Mouse (Mus musculus) forebrain, postnatal 0 days (tissue): ENCODE measurements around the gene Fnip2. TPM values are rescaled to one million over a fixed set of nuclear protein-coding genes. Genes with fewer than 3 reads are reported as not detected.

Experiments
- ATAC-seq: fragments of 200-750 bp; cut with Nextera tagmentation; 2 replicates; pipeline ENCODE4 v1.8.0; 2017; ENCODE audit warnings: mild to moderate bottlenecking, moderate library complexity
- DNase-seq: peaks from one replicate; pipeline ENCODE4 v3.0.0-alpha.2; 2015
- H3K27ac ChIP-seq: fragments of 300-500 bp; sonication (generic); 2 replicates; pipeline ENCODE4 v1.5.1; 2014; ENCODE audit warnings: low read depth, mild to moderate bottlenecking, antibody characterized with exemption, low read length, moderate library complexity, mixed read lengths
- H3K27me3 ChIP-seq: fragments of 300-500 bp; sonication (generic); 2 replicates; pipeline ENCODE4 v1.6.1; 2014; ENCODE audit warnings: mild to moderate bottlenecking, low read length, mixed read lengths; ENCODE audit not compliant: insufficient read depth
- H3K36me3 ChIP-seq: fragments of 300-500 bp; sonication (generic); 2 replicates; pipeline ENCODE4 v1.6.1; 2014; ENCODE audit warnings: mild to moderate bottlenecking, moderate library complexity; ENCODE audit not compliant: insufficient read depth
- H3K4me1 ChIP-seq: fragments of 300-500 bp; sonication (generic); 2 replicates; pipeline ENCODE4 v1.6.1; 2014; ENCODE audit warnings: antibody characterized with exemption; ENCODE audit not compliant: insufficient read depth
- H3K4me2 ChIP-seq: fragments of 300-500 bp; sonication (generic); 2 replicates; pipeline ENCODE4 v1.6.1; 2014; ENCODE audit warnings: low read depth, mild to moderate bottlenecking, moderate library complexity
- H3K4me3 ChIP-seq: fragments of 300-500 bp; sonication (generic); 2 replicates; pipeline ENCODE4 v1.5.1; 2014; ENCODE audit warnings: low read depth, low read length, mixed read lengths
- H3K9ac ChIP-seq: fragments of 300-500 bp; sonication (generic); 2 replicates; pipeline ENCODE4 v1.6.1; 2014; ENCODE audit warnings: mild to moderate bottlenecking
- H3K9me3 ChIP-seq: fragments of 300-500 bp; sonication (generic); 2 replicates; pipeline ENCODE4 v1.6.1; 2016; ENCODE audit warnings: low read length
- CTCF ChIP-seq: sonication (generic); IDR thresholded peaks from 2 replicates; pipeline ENCODE4 v1.5.1; 2016; ENCODE audit warnings: antibody characterized with exemption, control low read depth, low read depth
- WGBS: fragments of 180-500 bp; shearing (Covaris S2); extraction: QIAGEN DNeasy Blood & Tissue Kit; methylation state at CpG from one replicate; pipeline ENCODE4 v1.1.7; 2014; 5-methylcytosine and 5-hydroxymethylcytosine counted together
- polyA plus RNA-seq: library from polyadenylated mRNA; unstranded; fragments of >200 nt; fragmentation: Nextera tagmentation; extraction: Ambion mirVana; gene quantifications from 2 replicates; pipeline ENCODE4 v1.2.1, GENCODE M21; 2015
- total RNA-seq: library from RNA; depleted of rRNA; stranded (reverse); fragments of >200 nt; gene quantifications from 2 replicates; pipeline ENCODE4 v1.2.3, GENCODE M21; 2014

Fnip2 gene
- total and polyA plus RNA-seq, 2 experiments from 2014 or later: 5.1 to 37.7 TPM

DNA sequence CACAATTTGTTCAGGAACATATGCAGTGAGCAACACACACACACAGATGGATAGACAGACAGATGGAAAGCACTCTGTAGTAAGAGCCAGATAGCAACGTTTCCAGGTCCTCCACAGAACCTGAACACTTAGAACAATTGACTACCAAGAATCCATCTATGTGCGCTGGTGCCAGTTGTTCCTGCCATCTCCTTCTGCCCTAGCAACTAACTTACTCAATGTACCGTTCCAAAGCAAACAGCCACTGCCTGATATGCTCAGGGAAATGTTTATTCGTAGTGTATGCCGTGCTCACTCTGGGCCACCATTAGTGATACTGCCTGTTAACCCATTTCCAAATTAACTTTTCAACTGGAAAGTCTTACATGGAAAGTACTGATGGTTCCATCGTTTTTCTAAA, 12.5 kb downstream of the Fnip2 start:
- Histone ChIP-seq H3K27ac (no peak overlapping the region), H3K4me2 (no peak overlapping the region), H3K4me1 (no peaks in the 10 kb centered on the region; the same call in 1 of the 2 replicates), H3K36me3 (no peaks in the 10 kb centered on the region), H3K4me3 (no peak overlapping the region), H3K27me3 (no peaks in the 10 kb centered on the region), H3K9me3 (no peaks in the 10 kb centered on the region), H3K9ac (no peak overlapping the region)
- DNase-seq (no peak), ATAC-seq (no peak)
- no peak for TF ChIP-seq CTCF
- 69% methylated on average over 6 of the region's 6 CpGs for WGBS

DNA sequence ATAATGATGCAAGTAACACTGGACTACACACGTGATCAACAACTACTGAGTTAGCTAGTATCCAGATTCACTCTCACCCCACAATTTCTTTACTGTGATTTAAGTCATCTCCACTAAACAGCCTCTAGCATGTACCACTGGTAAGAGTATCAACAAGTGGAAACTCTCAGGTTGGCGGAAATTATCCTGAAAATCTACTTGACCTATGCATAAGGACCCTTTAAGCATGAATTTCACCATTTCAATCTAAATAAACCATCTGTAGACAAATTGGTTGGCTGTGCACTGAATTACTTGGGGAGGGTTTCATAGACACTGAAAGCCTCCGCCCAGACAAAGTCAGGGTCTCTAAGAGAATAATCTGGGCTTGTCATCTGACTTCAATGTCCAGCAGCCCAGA, 13.8 kb downstream of the Fnip2 start:
- Histone ChIP-seq H3K4me2 (no peak overlapping the region), H3K9ac (no peak overlapping the region), H3K27ac (no peak overlapping the region), H3K4me1 (no peaks in the 10 kb centered on the region; the same call in 1 of the 2 replicates), H3K4me3 (no peak overlapping the region), H3K27me3 (no peaks in the 10 kb centered on the region), H3K9me3 (no peaks in the 10 kb centered on the region), H3K36me3 (no peaks in the 10 kb centered on the region)
- WGBS: 97% methylated on average over 3 of the region's 3 CpGs
- ATAC-seq (no peak), DNase-seq (no peak)
- TF ChIP-seq CTCF: no peak

DNA sequence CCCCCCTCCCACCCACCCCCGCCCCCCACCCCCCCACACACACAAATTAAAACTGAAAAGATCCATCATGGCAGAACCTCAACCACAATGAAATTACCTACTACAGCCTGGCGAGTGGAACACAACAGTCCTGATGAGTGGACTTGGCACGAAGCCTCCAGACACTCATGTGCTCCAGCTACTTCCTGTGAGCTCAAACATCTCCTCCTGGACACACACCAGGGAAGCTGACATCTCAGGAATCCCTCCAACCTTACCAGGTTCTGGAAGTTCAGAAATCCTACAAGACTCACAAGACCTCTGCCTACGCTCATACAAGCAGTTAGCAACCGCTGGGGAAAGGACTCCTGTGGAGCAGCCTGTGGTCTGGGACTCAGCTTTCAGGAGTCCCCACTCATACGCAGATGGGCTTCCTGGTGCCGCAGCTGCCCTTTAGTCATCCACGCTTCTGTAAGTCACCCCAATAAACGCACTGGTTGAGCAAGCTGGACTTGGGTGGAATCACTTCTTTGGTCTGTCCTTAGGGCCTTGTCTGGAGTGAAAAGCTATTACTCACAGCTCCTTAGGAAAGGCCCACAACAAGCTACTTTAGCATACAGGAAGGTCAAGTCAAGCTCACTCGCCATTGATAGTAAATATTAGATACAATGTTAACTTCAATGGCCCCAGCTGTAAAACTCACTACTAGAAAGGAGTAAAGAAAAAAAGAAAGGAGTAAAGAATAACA, 15.6 kb downstream of the Fnip2 start:
- ATAC-seq: no peak
- Histone ChIP-seq H3K9me3 (no peaks in the 10 kb centered on the region), H3K4me1 (no peaks in the 10 kb centered on the region; the same call in 1 of the 2 replicates), H3K27ac (no peak overlapping the region), H3K4me3 (no peak overlapping the region), H3K36me3 (no peaks in the 10 kb centered on the region), H3K27me3 (no peaks in the 10 kb centered on the region), H3K9ac (no peak overlapping the region), H3K4me2 (no peak overlapping the region)
- 84% methylated on average over 9 of the region's 10 CpGs for WGBS
- DNase-seq: no peak
- TF ChIP-seq CTCF: no peak

DNA sequence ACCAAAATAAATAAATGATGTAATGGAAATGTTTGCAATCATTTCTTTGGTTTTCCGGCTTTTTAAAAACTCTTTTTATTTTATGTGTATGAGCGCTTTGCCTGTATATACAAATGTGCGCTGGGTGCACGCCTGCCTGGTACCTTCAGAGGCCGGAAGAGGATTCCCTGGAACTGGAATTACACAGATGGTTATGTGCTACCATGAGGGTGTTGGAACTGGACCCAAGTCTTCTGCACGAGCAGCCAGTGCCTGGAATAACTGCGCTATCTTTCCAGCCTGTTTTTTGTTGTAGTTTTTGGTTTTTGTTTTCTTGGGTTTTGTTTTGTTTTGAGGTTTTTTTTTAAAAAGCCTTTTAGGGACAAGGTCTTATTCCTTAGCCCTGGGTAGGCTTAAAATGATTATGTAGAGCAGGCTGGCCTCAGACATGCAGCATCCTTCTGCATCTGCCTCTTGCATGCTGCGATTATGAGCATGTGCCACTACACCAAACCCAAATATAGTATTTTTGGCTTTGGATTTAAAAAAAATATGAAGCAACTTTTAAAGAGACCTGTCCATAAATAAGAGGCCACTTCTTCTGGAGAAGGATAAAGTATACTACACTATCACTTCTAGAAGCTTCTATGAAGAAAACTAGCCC, 17.7 kb downstream of the Fnip2 start:
- Histone ChIP-seq H3K27ac (no peak overlapping the region), H3K4me1 (no peaks in the 10 kb centered on the region; the same call in 1 of the 2 replicates), H3K9ac (no peak overlapping the region), H3K4me3 (no peak overlapping the region), H3K9me3 (no peaks in the 10 kb centered on the region), H3K4me2 (no peak overlapping the region), H3K36me3 (no peaks in the 10 kb centered on the region), H3K27me3 (no peaks in the 10 kb centered on the region)
- 72% methylated on average over 8 of the region's 8 CpGs for WGBS
- peak; percentile 43 for DNase-seq
- TF ChIP-seq CTCF: no peak
- ATAC-seq: peak; percentile 78

DNA sequence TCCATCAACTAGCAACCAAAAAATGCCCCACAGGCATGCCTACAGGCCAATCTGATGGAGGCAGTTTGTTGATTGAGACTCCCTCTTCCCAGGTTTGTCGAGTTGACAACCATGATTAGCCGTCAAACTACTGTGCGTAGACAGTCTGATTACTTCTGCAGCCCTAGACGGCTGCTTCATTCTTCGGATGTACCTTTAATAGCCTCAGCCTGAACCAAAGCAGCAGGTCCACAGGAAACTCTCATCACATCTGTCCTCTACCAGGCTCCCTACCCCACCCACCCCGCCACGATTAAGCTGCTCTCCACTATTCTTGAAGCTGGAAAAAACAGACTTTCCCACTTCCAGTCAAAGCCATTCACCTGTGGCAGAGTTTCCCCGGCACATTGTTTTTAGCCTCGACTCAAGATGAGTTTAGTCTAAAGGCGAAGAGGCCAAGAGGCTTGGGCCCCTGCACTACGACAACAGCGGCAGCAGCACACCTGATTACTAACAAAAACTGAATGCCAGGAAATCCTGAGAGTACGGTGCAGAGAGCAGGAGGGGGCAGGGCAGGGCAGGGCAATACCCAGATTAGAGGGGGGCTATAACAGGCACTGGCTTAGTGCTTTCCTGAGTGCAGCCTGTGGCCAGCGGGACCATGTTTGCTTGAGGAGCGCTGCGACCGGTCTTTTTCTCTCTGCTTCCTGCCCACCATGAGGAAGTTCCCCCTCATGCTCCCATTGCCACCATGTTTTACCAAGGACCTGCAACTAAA, 18.7 kb downstream of the Fnip2 start:
- no peak overlapping the region for H3K27ac ChIP-seq
- no peak overlapping the region for H3K9ac ChIP-seq
- no peaks in the 10 kb centered on the region; the same call in 1 of the 2 replicates for H3K4me1 ChIP-seq
- no peak for DNase-seq
- no peak overlapping the region for H3K4me3 ChIP-seq
- H3K9me3 ChIP-seq: no peaks in the 10 kb centered on the region
- no peaks in the 10 kb centered on the region for H3K36me3 ChIP-seq
- TF ChIP-seq CTCF: no peak
- WGBS: 87% methylated on average over 17 of the region's 17 CpGs
- ATAC-seq: no peak
- H3K27me3 ChIP-seq: no peaks in the 10 kb centered on the region
- no peak overlapping the region for H3K4me2 ChIP-seq

DNA sequence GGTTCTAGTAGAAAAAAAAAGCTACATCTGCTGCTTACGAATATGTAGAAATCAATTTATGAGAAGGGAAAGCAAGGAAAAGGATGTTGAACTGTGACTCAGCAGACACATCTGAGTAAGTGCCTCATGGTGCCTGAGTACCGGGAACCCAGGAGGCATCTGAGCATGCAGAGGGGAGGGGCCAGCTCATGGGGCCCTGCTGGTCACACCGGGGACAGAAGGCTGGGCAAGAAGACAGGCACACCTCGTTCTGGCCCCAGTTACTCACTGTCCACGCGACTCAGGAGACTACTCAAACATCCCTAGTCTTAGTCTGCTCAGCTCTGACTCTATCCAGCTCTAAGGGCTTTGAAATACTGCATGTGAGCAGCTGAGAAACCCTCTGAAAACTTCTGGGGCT, 25.0 kb downstream of the Fnip2 start:
- ATAC-seq: no peak
- H3K4me1 ChIP-seq: no peaks in the 10 kb centered on the region

DNA sequence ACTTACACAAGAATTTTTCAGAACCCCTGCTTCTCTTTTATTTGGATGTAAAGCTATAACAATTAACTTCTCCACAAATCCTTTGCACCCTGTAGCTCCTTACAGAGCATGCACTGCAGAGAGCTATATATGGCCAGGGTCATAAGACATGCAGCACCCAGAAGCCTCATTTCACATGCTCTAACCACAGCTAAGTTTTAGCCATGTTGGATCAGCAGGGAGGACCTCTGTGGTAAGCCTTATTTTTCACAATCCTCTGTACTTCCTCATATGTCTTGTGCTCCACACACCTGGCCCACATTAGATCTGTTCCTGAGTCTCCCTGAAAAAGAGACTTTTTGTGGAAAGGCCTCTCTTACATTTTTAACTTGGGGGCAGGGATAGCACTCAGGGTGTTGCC, 27.9 kb downstream of the Fnip2 start:
- DNase-seq (no peak), ATAC-seq (no peak)
- H3K4me1 ChIP-seq: no peaks in the 10 kb centered on the region
- H3K36me3 ChIP-seq: 0 out of 2 replicates have a peak, but pooled peaks cover 4% of the 10 kb centered on the region
- no peaks in the 10 kb centered on the region for H3K9me3 ChIP-seq
- no peak for TF ChIP-seq CTCF
- no peak overlapping the region for H3K4me3 ChIP-seq
- H3K4me2 ChIP-seq: no peak overlapping the region
- H3K9ac ChIP-seq: no peak overlapping the region
- no peak overlapping the region for H3K27ac ChIP-seq
- H3K27me3 ChIP-seq: no peaks in the 10 kb centered on the region

More for the DNA sequence above, 25.0 kb downstream of the Fnip2 start:
- TF ChIP-seq CTCF: no peak
- WGBS: 43% methylated on average over 6 of the region's 6 CpGs
- no peak for DNase-seq
- Histone ChIP-seq H3K9ac (no peak overlapping the region), H3K4me2 (no peak overlapping the region), H3K27ac (no peak overlapping the region), H3K27me3 (no peaks in the 10 kb centered on the region), H3K4me3 (no peak overlapping the region), H3K9me3 (no peaks in the 10 kb centered on the region), H3K36me3 (0 out of 2 replicates have a peak, but pooled peaks cover 4% of the 10 kb centered on the region)
